Mouse (Mus musculus) liver, embryonic 16.5 days (tissue): ENCODE measurements around the gene Tpgs1. TPM values are rescaled to one million over a fixed set of nuclear protein-coding genes. Genes with fewer than 3 reads are reported as not detected.

Source experiments
- ATAC-seq: fragments of 200-750 bp; cut with Nextera tagmentation; 2 replicates; pipeline ENCODE4 v1.8.0; 2017; ENCODE audit warnings: low read depth, mild to moderate bottlenecking, moderate number of reproducible peaks, moderate library complexity
- H3K27ac ChIP-seq: fragments of 300-500 bp; sonication (generic); 2 replicates; pipeline ENCODE4 v1.5.1; 2014; ENCODE audit warnings: mild to moderate bottlenecking, low read length
- H3K27me3 ChIP-seq: fragments of 300-500 bp; sonication (generic); 2 replicates; pipeline ENCODE4 v1.6.1; 2014; ENCODE audit warnings: low read depth, low read length, mixed read lengths; ENCODE audit not compliant: control insufficient read depth, insufficient read depth
- H3K36me3 ChIP-seq: fragments of 300-500 bp; sonication (generic); 2 replicates; pipeline ENCODE4 v1.6.1; 2014; ENCODE audit warnings: mild to moderate bottlenecking; ENCODE audit not compliant: control insufficient read depth, insufficient read depth
- H3K4me1 ChIP-seq: fragments of 300-500 bp; sonication (generic); 2 replicates; pipeline ENCODE4 v1.6.1; 2014; ENCODE audit warnings: low read depth, low read length, mixed read lengths; ENCODE audit not compliant: control insufficient read depth
- H3K4me2 ChIP-seq: fragments of 300-500 bp; sonication (generic); 2 replicates; pipeline ENCODE4 v1.6.1; 2014; ENCODE audit warnings: low read depth, low read length, mixed read lengths
- H3K4me3 ChIP-seq: fragments of 300-500 bp; sonication (generic); 2 replicates; pipeline ENCODE4 v1.5.1; 2014; ENCODE audit warnings: low read depth, mild to moderate bottlenecking, low read length
- H3K9ac ChIP-seq: fragments of 300-500 bp; sonication (generic); 2 replicates; pipeline ENCODE4 v1.6.1; 2014; ENCODE audit warnings: low read depth, low read length
- H3K9me3 ChIP-seq: fragments of 300-500 bp; sonication (generic); replicated peaks from 2 replicates; pipeline ENCODE4 v1.6.1; 2016; ENCODE audit warnings: low read length; ENCODE audit not compliant: control insufficient read depth
- WGBS: fragments of 180-500 bp; shearing (Covaris S2); extraction: QIAGEN DNeasy Blood & Tissue Kit; methylation state at CpG from one replicate; pipeline ENCODE4 v1.1.7; 2014; ENCODE audit not compliant: insufficient replicate concordance; 5-methylcytosine and 5-hydroxymethylcytosine counted together
- polyA plus RNA-seq: library from polyadenylated mRNA; unstranded; fragments of >200 nt; fragmentation: Nextera tagmentation; extraction: Ambion mirVana; gene quantifications from 2 replicates; pipeline ENCODE4 v1.2.1, GENCODE M21; 2015

Gene Tpgs1
- polyA plus RNA-seq, 1 experiment from 2014 or later: 19.4 TPM

DNA sequence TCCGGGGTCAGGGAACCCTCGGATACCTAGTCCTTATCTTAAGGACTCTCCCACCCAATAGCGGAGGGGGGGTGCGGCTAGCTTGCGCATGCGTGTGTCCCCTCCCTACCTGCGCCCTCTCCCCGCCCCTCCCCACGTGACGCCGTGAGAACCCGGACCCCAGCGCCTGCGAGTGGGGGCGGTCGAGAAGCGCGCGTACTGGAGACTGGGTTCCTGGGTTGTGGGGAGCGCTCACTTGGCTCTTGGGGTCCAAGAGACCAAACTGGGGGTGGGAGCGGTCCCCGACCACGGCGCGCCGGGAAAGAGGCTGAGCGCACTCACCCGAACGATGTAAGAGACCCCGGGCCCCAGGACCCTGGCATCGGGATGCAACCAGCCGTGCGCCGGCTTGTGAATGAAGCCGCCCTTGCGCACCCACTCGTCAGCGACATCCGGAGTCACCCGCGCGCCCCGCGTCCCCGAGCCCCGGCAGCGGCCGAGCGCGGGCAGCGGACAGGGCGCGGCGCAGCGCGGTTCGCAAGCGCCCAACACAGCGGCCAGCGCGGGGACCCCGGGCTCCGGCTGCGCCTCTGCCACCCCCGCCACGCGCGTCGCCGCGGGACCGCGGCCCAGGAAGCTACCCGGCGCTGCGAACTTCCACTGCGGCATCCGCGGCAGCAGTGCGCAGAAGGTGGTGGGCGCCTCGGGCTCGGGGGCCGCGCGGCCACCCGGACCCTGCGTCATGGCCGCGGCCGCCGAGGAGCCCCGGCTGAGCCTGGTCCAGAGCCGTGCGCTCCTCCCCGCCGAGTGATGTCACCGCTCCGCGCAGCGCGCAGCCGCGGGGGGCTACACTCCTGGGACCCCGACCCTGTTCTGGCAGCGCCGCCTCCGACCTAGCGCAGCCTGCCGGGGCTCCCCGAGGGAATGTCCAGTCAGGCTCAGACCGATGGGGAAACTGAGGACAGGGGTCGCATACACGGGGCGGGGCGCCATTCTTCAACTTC is 31.8 kb upstream of the Tpgs1 start, which contains the start of gene Shc2:
Gene Shc2, minus strand, starts transcription at position 791 of the 983 bp plus-strand sequence.
- H3K4me3 ChIP-seq: peak within 1 kb of the TSS; percentile 34
- H3K36me3 ChIP-seq: no peaks in the 10 kb centered on the region
- peak within 1 kb of the TSS; percentile 40 for H3K4me2 ChIP-seq
- no peak within 1 kb of the TSS for H3K27ac ChIP-seq
- under 1% methylated on average over 97 of the region's 116 CpGs for WGBS
- no peak within 1 kb of the TSS for H3K9ac ChIP-seq
- H3K4me1 ChIP-seq: no peaks in the 10 kb centered on the region; the same call in 1 of the 2 replicates
- H3K9me3 ChIP-seq: no peaks in the 10 kb centered on the region
- ATAC-seq: no peak
- H3K27me3 ChIP-seq: peaks cover 42% of the 10 kb centered on the region

- peaks cover 42% of the 10 kb centered on the region for H3K27me3 ChIP-seq
- no peak for ATAC-seq
- H3K4me3 ChIP-seq: no peak overlapping the region
- no peak overlapping the region for H3K4me2 ChIP-seq
- no peak overlapping the region for H3K27ac ChIP-seq
- H3K36me3 ChIP-seq: no peaks in the 10 kb centered on the region
- H3K9ac ChIP-seq: no peak overlapping the region
- no peaks in the 10 kb centered on the region for H3K9me3 ChIP-seq
- WGBS: 6% methylated on average over 23 of the region's 23 CpGs
- H3K4me1 ChIP-seq: no peaks in the 10 kb centered on the region; the same call in 1 of the 2 replicates
Observed at GRCm38 (mm10) chr10:79638486-79639204, 30.5 kb upstream of the Tpgs1 start.

GRCm38 (mm10) chr10:79645711-79646110 is 23.5 kb upstream of the Tpgs1 start, which contains the start of gene Odf3l2:
Odf3l2 (minus strand) TSS chr10:79645738.
- Histone ChIP-seq H3K9ac (no peak within 1 kb of the TSS), H3K36me3 (no peaks in the 10 kb centered on the region), H3K4me3 (no peak within 1 kb of the TSS), H3K4me1 (no peaks in the 10 kb centered on the region), H3K4me2 (no peak within 1 kb of the TSS), H3K27ac (no peak within 1 kb of the TSS), H3K9me3 (no peaks in the 10 kb centered on the region), H3K27me3 (no peaks in the 10 kb centered on the region)
- no peak for ATAC-seq
- 57% methylated on average over 8 of the region's 8 CpGs for WGBS

DNA sequence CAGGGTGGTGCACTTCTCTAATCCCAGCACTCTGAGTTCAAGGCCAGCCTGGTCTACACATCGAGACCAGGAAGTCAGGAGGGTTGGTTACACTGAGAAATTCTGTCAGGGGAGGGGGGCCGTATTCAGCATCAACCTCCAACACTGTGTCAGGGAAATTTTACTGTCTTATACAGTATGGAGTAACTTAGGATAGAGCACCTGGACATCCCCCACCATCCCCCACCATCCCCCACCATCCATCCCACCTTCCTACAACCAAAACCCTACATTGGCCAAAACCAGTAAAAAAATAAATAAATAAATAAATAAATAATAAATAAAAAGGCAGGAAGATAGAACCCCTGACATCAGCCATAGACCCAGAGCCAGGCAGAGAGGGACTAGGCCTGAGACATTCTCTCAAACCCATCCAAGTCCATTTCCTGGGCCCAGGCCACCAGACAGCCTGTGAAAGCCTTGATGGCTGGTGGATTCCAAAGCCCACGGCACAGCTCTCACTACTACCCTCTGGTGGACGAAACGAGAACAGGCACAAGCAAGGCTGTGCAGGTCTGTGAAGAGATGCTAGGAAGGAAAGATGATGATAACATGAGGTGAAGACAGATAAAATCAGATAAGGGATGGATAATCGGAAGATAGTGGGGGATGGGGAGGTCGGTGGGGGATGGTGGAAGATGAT is 20.0 kb upstream of the Tpgs1 start:
- Histone ChIP-seq H3K4me2 (no peak overlapping the region), H3K4me3 (no peak overlapping the region), H3K9ac (no peak overlapping the region), H3K36me3 (no peaks in the 10 kb centered on the region), H3K9me3 (no peaks in the 10 kb centered on the region), H3K4me1 (no peaks in the 10 kb centered on the region), H3K27ac (no peak overlapping the region), H3K27me3 (0 out of 2 replicates have a peak, but pooled peaks cover 2% of the 10 kb centered on the region)
- WGBS: 18% methylated on average over 7 of the region's 7 CpGs
- no peak for ATAC-seq

DNA sequence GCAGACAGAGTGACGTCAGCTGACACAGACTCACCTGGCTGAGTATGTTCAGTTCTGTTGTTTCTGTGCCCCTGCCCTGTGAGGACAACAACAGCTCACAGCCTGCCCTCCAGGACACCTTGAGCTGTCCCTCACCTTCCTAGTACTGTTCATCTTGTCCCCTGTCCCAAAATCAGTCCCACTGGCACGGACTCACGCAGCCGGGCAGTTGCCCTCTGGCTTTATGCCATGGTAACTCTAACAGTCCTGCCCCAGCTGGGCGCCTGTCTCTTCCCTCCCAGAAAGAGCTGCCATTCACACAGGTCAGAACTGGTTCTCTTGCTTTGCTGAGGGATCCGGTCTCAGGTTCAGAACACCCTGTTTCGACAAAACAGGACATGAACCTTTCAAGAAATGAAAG is 16.4 kb upstream of the Tpgs1 start:
- Histone ChIP-seq H3K9ac (no peak overlapping the region), H3K27ac (no peak overlapping the region), H3K36me3 (no peaks in the 10 kb centered on the region), H3K4me2 (no peak overlapping the region), H3K27me3 (0 out of 2 replicates have a peak, but pooled peaks cover 4% of the 10 kb centered on the region), H3K4me1 (no peaks in the 10 kb centered on the region), H3K9me3 (no peaks in the 10 kb centered on the region), H3K4me3 (no peak overlapping the region)
- WGBS: 69% methylated on average over 7 of the region's 7 CpGs
- no peak for ATAC-seq

- H3K9ac ChIP-seq: no peak overlapping the region
- no peak for ATAC-seq
- no peak overlapping the region for H3K27ac ChIP-seq
- no peak overlapping the region for H3K4me3 ChIP-seq
- H3K36me3 ChIP-seq: no peaks in the 10 kb centered on the region
- no peak overlapping the region for H3K4me2 ChIP-seq
- no peaks in the 10 kb centered on the region for H3K9me3 ChIP-seq
- 0 out of 2 replicates have a peak, but pooled peaks cover 4% of the 10 kb centered on the region for H3K27me3 ChIP-seq
- WGBS: 38% methylated on average over 1 of the region's 1 CpGs
- no peaks in the 10 kb centered on the region for H3K4me1 ChIP-seq
Observed at GRCm38 (mm10) chr10:79654946-79655395, 14.2 kb upstream of the Tpgs1 start.

DNA sequence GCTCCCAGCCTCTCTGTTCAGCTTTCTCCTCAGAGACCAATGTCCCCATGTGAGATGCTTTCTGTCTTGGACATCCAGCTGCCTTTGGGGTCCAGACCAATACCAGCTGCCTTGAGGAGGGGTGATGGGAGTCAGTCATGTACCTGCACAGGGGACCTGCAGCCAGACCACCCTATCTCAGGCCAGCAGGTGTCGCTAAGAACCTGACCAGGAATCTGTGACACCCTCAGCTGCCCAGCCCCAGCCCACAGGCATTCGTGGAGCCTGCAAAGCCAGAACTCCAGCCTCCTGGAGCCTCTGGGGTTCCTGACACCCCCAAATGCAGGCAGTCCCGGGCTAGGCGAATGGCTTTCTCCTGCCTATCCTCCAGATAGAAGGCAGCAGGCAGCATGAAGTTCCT is 10.3 kb upstream of the Tpgs1 start:
- Histone ChIP-seq H3K4me1 (no peaks in the 10 kb centered on the region), H3K9ac (no peak overlapping the region), H3K4me3 (no peak overlapping the region), H3K36me3 (no peaks in the 10 kb centered on the region), H3K9me3 (no peaks in the 10 kb centered on the region), H3K4me2 (no peak overlapping the region), H3K27me3 (0 out of 2 replicates have a peak, but pooled peaks cover 2% of the 10 kb centered on the region), H3K27ac (no peak overlapping the region)
- 16% methylated on average over 4 of the region's 4 CpGs for WGBS
- ATAC-seq: 0 out of 2 replicates have a peak, but pooled peaks have one; percentile 24

DNA sequence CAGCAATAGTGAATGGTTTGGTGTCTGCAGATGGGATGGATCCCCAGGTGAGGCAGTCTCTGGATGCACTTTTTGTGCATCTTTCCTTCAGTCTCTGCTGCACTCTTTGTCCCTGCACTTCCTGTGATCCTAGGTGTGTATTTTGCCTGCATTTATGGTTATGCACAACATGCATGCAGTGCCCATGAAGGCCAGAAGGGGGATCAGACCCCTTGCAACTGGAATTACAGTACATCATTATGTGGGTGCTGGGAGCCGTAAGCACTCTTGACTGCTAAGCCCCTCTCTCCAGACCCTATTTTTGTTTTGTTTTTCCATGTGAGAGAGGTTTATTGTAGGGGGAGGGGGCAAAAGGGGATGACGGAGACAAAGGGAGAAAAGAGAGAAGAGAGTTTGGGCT is 8.9 kb upstream of the Tpgs1 start:
- ATAC-seq: no peak
- no peaks in the 10 kb centered on the region for H3K36me3 ChIP-seq
- H3K4me2 ChIP-seq: no peak overlapping the region
- no peak overlapping the region for H3K27ac ChIP-seq
- no peak overlapping the region for H3K4me3 ChIP-seq
- no peaks in the 10 kb centered on the region for H3K9me3 ChIP-seq
- H3K27me3 ChIP-seq: 0 out of 2 replicates have a peak, but pooled peaks cover 2% of the 10 kb centered on the region
- 75% methylated on average over 2 of the region's 2 CpGs for WGBS
- H3K4me1 ChIP-seq: no peaks in the 10 kb centered on the region; the same call in 1 of the 2 replicates
- H3K9ac ChIP-seq: no peak overlapping the region
